Mouse (Mus musculus) mouse embryonic stem cell (cell line): Measurements from ENCODE around the gene Aspscr1.

Experiments used
- in situ Hi-C, 2 experiments: fragments of 300-500 bp; cut with MboI; formaldehyde crosslinking; loops; 1 replicate in 1 of 2; 3 replicates in 1 of 2; pipeline ENCODE4 v1.14.3; 2019 to 2020; ENCODE audit warnings: low sequenced_read_pairs in 2 of 2, low pct_unique_long_range_greater_than_20kb in 1 of 2, mixed read lengths in 1 of 2; ENCODE audit not compliant: unreplicated experiment in 1 of 2

Aspscr1 gene

DNA sequence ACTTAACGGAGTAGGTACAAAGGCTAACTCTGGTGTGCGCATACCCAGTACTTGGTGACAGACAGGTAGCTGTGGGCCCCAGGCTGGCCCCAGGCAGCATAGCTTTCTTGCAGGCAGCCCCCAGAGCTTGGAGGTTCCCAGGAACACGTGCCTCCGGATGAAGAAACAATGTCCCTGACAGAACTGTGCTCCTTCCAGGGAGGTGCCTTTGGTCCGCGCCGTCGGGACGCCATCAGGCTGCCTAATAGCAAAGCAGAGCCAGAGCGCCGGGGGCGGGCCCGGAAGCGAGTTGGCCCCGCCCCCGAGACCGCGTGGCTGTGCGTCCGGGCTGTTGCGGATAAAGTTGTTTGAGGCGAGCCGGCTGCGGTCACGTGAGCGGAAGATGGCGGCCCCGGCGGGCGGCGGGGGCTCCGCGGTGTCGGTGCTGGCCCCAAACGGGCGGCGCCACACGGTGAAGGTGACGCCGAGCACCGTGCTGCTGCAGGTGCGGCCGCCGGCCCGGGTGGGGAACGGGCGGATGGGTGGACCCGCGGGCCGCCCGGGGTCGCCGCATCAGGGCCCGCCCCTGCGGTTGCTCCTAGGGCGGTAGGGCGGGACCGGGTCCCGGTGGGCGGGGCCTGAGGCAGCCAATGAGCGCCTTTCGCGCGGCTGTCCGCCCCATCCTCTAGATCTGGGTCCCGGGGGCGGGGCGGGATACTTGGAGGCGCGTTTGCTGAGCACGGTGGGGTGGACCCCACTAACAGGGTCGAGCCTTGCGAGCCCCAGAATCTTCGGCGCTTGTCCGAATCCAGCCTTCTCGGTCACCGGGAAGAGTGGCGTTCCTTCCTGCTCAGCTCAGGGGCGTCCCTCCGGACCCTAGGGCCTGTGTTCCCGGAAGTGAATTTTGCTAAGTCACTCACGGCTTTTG lies at the start of gene Aspscr1:
Gene Aspscr1 (plus strand): TSS at position 287 of the 907 bp plus-strand sequence.
- in situ Hi-C loops: loop anchor here in 1 of 2 experiments (25.0 kb wide), 1 partner anchor 436 kb away; the partner anchor contains the start of gene Bahcc1

DNA sequence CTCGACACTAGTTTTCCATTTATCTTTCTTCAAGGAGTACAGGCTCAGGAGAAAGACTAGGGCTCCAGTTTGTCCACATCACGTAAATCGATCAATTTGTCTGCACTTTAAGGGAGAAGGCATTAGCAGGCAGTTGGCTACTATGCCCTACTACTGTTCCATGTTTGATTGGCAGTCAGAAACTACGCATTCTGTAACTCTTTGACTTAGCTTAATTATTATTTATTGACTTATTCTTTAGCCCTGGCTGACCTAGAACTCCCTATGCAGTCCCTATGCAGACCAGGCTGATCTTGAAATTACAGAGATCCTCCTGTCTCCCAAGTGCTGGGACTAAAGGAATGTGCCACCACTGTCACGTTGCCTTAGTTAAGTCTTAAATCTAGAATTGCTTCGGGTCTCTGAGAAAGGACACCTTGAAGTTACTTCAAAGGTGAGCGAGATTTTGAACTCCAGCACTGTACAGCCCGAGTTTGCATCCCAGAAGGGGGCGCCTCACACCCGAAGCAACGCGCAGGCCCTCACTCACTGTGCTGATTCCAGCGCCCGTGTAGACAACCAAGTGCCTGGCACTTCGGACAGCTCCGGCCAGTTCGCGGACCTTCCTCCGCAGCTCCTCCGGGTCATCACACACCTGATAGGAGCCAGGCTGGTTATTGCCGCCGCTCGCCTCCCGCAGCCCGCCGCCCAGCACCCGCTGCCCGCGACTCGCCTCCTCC lies 48.7 kb upstream of the Aspscr1 start:
- in situ Hi-C loops: no loop called here

DNA sequence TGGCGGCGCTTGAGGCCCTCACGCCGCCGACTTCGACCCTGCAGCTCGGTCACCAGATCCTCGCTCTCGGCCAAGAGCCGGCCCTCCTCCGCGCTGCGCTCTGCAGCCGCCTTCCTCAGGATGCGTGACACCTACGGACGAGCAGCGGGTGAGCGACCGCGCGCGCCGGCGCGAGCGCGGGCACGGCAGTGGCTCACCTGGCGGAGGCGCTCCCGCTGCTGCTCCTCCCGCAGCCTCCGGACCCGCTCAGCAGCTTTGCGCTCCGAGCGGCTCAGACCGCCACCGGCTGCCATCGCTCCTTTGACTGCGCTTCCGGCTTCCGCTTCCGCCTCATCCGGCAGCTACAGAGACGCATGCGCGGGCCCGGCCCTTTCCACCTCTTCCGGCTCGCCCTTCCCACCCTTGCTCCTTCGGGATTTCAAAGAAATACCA lies 48.1 kb upstream of the Aspscr1 start:
- in situ Hi-C loops: no loop called here

DNA sequence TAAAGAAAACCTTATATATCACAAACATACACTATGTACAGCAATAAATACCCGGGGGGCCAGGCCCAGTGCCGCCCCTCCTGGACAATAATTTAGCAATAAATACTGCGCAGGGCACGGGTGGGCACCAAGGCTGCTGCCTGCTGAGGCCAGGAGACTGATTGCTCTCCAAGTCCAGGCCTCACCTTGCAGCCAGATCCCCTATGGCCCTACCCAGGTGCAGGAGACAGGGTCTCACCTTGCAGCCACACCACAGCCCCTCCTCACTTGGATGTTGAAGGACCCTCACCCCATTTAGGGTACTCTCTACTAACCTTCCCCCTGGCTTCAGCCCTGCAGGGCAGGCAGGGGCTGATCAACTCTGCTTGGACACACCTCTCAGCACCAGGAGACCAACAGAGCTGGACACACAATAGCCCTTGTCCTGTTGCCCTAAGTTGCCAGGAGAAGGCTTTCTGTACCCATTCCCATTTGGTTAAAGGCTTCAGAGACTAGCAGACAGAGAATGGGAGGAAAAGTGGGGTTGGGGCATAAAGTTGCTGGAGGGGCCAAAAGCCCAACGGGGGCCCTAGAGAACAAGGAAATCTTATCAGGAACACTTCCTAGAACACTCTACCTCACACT lies 47.5 kb upstream of the Aspscr1 start, which contains the start of gene Sirt7:
Gene Sirt7 (minus strand): TSS at position 89 of the 624 bp plus-strand sequence.
- in situ Hi-C loops: no loop called here

- in situ Hi-C loops: no loop called here
Measured at GRCm38 (mm10) chr11:120626785-120627467, 45.8 kb upstream of the Aspscr1 start.

DNA sequence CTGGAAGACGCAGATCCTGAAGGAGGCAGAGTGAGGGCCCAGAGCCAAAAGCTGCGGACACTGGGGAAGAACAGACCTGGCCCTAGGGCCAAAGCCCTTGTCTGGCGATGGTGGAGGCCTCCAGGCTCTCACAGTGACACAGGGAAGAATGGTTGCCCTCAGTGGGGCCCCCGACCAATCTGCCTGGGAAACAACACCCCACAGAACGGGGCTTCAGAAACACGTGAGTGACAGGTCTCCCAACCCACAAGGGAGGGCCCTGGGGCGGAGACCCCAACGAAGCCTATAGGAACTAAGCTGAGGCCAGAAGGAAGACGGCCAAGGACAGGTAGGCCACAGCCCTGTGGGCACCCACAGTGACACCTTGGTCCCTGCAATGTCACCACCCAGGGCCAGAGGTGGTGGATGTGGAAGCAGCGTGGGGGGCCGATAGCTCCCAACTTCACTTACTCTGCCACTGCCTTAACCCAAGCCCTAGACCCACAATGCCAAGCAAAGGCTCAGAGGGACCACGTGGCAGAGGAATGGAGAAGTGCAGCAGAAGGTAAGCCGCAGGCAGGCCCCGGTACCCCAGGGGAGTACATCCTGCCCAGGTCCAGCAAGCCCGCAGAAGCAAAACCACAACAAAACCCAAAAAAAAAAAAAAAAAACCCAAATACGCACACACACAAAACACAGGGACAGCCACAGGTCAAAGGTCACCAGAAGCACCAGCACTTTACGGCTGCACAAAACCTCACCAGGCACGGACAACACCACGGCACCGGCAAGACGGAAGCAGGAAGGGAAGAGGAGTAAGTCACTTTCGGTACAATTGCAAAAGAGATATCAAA lies 45.1 kb upstream of the Aspscr1 start:
- in situ Hi-C loops: no loop called here

- in situ Hi-C loops: no loop called here
Measured at GRCm38 (mm10) chr11:120628601-120629340, 44.0 kb upstream of the Aspscr1 start.

GRCm38 (mm10) chr11:120629341-120629730 lies 43.4 kb upstream of the Aspscr1 start:
- in situ Hi-C loops: no loop called here

DNA sequence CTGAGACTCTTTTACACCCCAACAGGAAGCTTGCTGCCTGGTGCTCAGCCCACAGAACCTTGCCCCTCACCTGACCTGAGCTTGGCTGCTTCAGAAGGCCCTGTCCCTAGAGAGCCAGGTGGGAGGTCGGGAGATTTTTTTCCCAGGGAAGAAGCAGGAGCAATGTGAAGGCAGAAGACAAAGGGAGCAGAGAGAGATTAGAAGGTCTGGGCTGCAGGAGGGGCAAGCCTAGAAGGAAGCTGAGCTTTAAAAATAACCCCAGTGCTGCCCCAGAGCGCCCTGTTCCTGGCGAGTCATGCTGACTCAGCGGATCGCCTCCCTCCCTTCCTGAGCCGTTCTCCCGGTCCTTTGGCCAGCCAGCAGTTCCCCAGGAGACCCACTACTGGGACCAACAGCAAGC lies 42.9 kb upstream of the Aspscr1 start:
- in situ Hi-C loops: no loop called here

GRCm38 (mm10) chr11:120630401-120630871 lies 42.3 kb upstream of the Aspscr1 start:
- in situ Hi-C loops: no loop called here

- in situ Hi-C loops: no loop called here
Measured at GRCm38 (mm10) chr11:120630881-120631725, 41.7 kb upstream of the Aspscr1 start.

- in situ Hi-C loops: no loop called here
Measured at GRCm38 (mm10) chr11:120631726-120632448, 40.9 kb upstream of the Aspscr1 start.

GRCm38 (mm10) chr11:120632559-120633519 lies 39.9 kb upstream of the Aspscr1 start:
- in situ Hi-C loops: no loop called here

- in situ Hi-C loops: no loop called here
Measured at GRCm38 (mm10) chr11:120633520-120634343, 39.0 kb upstream of the Aspscr1 start, which contains the start of gene Mafg. Gene Mafg (minus strand): TSS chr11:120633600.
